Mouse (Mus musculus): ENCODE results near the gene Sall1. TPM values are rescaled to one million over a fixed set of nuclear protein-coding genes. Genes with fewer than 3 reads are reported as not detected.
A peak's percentile ranks its signal among the peaks of the same experiment; 100 is the strongest.

The Sall1 gene
- polyA plus RNA-seq (2012; ENCODE audit: insufficient read depth, insufficient read length, missing spikeins): not detected in 2 replicates

DNA sequence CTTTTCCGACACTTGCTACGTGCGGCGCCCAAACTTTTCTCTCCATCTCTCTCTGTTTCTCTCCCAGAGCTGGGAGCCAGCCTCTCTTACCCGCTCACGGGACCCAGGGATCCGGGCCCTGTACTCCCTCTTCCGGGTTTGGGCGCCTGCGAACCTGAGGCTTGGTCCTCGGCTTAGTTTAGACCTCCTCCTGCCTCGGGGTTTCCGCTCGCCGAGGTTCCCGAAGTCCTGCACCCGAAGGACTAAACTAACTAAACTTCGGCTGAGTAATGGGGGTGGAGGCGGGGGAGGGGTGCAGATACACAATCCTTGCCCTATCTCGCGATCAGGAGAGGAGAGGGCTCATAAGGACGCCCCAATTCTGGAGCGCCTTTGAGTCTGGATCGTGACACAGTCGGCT lies at the start of gene Sall1:
Gene Sall1 (minus strand): TSS at position 223 of the 400 bp plus-strand sequence.
- no peak within 1 kb of the TSS for H3K27ac ChIP-seq (replicated peaks; ENCODE audit: low read depth, low read length)
- H3K4me3 ChIP-seq (ENCODE audit: insufficient read depth, low read depth, low read length): peak within 1 kb of the TSS; percentile 41
- 0 out of 2 replicates have a peak, but pooled peaks cover 3% of the 10 kb centered on the region for H3K4me1 ChIP-seq (ENCODE audit: control insufficient read depth, insufficient read depth, insufficient read length, low read length)

DNA sequence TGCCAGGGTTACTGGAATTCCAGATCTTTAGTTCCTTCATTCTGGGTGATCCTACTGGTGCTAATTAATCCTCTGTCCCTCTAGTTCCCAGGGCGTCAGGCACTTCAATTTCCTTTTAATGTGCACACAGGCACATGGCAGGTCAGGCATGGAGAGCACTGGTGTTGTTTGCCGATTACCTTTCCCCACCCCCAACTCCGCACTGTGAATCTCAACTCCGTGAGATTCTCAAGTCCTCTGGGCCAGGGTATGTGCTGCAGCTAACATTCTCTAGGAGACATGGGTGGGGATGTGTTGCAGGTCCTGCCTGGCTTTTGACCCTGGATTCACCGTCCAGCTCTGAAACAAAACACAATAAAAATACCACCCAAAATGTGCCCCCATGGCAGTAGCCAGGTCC lies 46.0 kb upstream of the Sall1 start:
- H3K27ac ChIP-seq (replicated peaks; ENCODE audit: low read depth, low read length): no peak overlapping the region
- H3K4me1 ChIP-seq (ENCODE audit: control insufficient read depth, insufficient read depth, insufficient read length, low read length): no peaks in the 10 kb centered on the region
- H3K4me3 ChIP-seq (ENCODE audit: insufficient read depth, low read depth, low read length): no peak overlapping the region

- no peak overlapping the region for H3K27ac ChIP-seq (replicated peaks; ENCODE audit: low read depth, low read length)
- H3K4me1 ChIP-seq (ENCODE audit: control insufficient read depth, insufficient read depth, insufficient read length, low read length): no peaks in the 10 kb centered on the region
- no peak overlapping the region for H3K4me3 ChIP-seq (ENCODE audit: insufficient read depth, low read depth, low read length)
Observed at GRCm38 (mm10) chr8:89079147-89079546, 35.2 kb upstream of the Sall1 start.

DNA sequence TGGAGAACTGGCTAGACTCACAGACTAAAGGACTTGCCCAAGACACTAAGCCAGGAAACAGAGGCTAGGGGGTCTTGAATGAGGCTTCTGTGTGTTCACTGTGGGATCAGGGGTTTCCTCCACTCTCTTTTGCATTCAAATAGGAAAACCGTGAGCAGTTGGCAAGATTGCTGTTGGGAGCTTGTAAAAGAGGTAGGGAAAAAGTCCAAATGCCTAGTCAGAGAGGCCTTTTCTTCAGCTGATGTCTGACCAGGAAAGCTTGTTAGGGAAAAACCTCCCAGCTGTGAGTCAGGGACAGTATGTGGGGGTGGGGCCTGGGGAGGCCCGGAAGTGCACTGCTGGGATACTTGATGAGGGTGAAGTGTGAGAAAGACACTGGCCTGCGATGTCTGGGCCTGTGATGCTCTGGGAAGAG lies 29.0 kb upstream of the Sall1 start:
- Histone ChIP-seq H3K27ac (replicated peaks; ENCODE audit: low read depth, low read length) (no peak overlapping the region), H3K4me1 (ENCODE audit: control insufficient read depth, insufficient read depth, insufficient read length, low read length) (no peaks in the 10 kb centered on the region), H3K4me3 (ENCODE audit: insufficient read depth, low read depth, low read length) (no peak overlapping the region)

DNA sequence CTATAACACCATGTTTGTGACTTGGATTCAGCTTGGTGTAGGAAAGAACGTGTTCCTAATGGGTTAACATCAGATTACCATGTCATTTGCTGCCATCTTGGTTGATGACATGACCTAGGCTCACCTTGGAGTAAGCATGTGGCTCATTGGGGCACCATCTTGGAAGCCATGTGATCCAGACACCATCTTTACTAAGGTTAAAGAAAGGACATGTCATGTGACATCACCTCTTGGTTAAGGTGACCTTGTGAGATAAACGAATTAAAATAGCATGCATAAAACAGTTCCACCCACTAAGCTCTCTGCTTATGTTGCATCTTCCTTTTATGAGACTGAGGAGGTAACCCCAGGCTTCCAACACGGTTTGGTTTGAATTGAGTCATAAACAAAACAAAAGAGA lies 23.5 kb upstream of the Sall1 start:
- Histone ChIP-seq H3K4me3 (ENCODE audit: insufficient read depth, low read depth, low read length) (no peak overlapping the region), H3K4me1 (ENCODE audit: control insufficient read depth, insufficient read depth, insufficient read length, low read length) (no peaks in the 10 kb centered on the region), H3K27ac (replicated peaks; ENCODE audit: low read depth, low read length) (no peak overlapping the region)

GRCm38 (mm10) chr8:89064042-89064441 lies 20.1 kb upstream of the Sall1 start:
- no peak overlapping the region for H3K4me3 ChIP-seq (ENCODE audit: insufficient read depth, low read depth, low read length)
- H3K27ac ChIP-seq (replicated peaks; ENCODE audit: low read depth, low read length): no peak overlapping the region
- no peaks in the 10 kb centered on the region for H3K4me1 ChIP-seq (ENCODE audit: control insufficient read depth, insufficient read depth, insufficient read length, low read length)

DNA sequence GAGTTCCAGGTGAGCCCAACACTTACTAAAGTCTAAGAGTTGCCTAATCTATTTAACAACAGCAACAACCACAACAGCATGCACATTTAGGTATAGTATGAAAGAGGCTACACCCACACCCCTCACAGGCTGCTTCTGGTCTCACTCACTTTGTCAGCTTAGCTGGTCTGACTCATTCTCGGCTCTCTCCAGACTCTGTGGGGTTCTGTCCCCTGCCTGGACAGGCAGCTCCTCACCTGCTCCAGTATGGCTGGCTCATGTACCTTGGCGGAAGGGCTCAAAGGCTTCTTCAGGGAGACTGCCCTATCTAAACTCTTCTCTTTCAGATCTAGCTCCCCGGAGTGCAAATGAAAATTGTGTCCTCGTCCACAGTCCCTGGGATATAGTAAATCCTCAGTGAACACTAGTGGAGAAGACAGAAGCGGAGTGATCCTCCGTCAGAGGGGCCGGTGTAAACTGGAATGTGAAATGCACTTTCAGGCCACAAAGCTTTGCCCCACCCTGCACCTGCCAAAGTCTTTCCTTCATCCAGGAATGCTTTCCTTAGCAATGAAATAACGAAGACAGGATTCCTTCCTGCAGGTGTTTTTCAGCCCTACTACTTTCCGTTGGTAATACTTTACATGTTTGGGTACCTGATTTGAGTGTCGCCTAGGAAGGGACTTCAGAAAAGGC lies 19.5 kb upstream of the Sall1 start:
- Histone ChIP-seq H3K4me1 (ENCODE audit: control insufficient read depth, insufficient read depth, insufficient read length, low read length) (no peaks in the 10 kb centered on the region), H3K27ac (replicated peaks; ENCODE audit: low read depth, low read length) (no peak overlapping the region), H3K4me3 (ENCODE audit: insufficient read depth, low read depth, low read length) (no peak overlapping the region)

DNA sequence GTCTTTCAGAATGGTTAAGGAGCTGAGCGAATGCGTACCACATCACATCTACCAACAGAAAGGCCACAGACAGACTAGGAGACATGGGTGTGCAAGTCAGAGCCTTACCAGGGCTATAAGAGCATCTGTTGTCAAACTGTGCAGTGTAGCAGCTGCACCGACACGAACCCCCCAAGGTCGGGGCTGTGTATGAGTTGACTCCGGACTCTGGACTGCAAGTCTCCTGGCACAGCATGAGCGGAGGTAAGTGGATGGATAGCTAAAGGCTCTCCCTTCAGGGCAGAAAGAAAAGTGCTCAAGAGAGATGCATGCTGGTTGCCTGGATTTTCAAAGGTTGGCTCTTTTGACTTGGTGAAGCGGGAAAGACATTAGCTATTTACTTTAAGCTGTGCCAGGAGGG lies 16.8 kb upstream of the Sall1 start:
- no peak overlapping the region for H3K4me3 ChIP-seq (ENCODE audit: insufficient read depth, low read depth, low read length)

DNA sequence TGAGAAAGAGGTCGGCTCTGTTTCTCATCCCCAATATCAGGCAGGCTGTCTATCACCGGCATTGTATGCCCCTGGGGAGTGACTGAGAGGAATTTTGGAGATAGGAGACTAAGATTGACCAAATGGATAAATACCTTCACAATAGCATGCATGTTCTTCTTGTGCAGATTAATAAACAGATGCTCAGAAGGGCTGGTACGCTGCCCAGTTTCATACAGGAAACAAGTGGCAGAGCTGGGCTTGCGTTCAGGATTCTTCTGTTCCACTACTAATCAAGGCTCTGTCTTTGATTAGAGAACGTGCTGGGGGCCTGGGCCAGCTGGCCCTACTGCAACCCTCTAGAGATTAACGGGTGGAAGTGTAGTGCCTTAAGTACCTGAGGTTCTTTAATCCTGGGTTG lies 15.5 kb upstream of the Sall1 start:
- H3K4me3 ChIP-seq (ENCODE audit: insufficient read depth, low read depth, low read length): no peak overlapping the region
- H3K27ac ChIP-seq (replicated peaks; ENCODE audit: low read depth, low read length): no peak overlapping the region
- H3K4me1 ChIP-seq (ENCODE audit: control insufficient read depth, insufficient read depth, insufficient read length, low read length): no peaks in the 10 kb centered on the region

More for the DNA sequence above, 16.8 kb upstream of the Sall1 start:
- Histone ChIP-seq H3K27ac (replicated peaks; ENCODE audit: low read depth, low read length) (no peak overlapping the region), H3K4me1 (ENCODE audit: control insufficient read depth, insufficient read depth, insufficient read length, low read length) (no peaks in the 10 kb centered on the region)

DNA sequence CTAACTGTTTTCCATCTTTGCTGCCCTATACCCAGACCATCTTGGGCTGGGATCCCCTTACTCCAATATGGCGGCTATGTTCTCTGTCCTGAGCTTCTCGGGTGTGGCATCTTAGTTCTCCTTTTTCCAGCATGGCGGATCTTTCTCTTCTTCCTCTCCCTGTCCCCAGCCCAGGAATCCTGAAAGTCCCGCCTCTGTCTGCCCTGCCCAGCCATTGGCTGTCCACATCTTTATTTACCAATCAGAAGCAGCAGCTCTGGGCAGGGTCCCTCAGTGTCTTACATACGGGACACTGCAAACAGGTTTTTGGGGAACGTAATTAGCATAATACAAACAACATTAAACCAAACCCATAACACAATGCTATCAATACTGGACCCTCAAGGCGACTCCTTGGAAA lies 8.9 kb upstream of the Sall1 start:
- H3K27ac ChIP-seq (replicated peaks; ENCODE audit: low read depth, low read length): no peak overlapping the region
- H3K4me1 ChIP-seq (ENCODE audit: control insufficient read depth, insufficient read depth, insufficient read length, low read length): no peaks in the 10 kb centered on the region
- no peak overlapping the region for H3K4me3 ChIP-seq (ENCODE audit: insufficient read depth, low read depth, low read length)

GRCm38 (mm10) chr8:89046639-89047348 lies 2.8 kb upstream of the Sall1 start:
- H3K4me1 ChIP-seq (ENCODE audit: control insufficient read depth, insufficient read depth, insufficient read length, low read length): no peaks in the 10 kb centered on the region
- no peak overlapping the region for H3K4me3 ChIP-seq (ENCODE audit: insufficient read depth, low read depth, low read length)
- H3K27ac ChIP-seq (replicated peaks; ENCODE audit: low read depth, low read length): no peak overlapping the region

GRCm38 (mm10) chr8:89046226-89046625 lies 2.3 kb upstream of the Sall1 start:
- no peak overlapping the region for H3K27ac ChIP-seq (replicated peaks; ENCODE audit: low read depth, low read length)
- H3K4me1 ChIP-seq (ENCODE audit: control insufficient read depth, insufficient read depth, insufficient read length, low read length): 0 out of 2 replicates have a peak, but pooled peaks cover 2% of the 10 kb centered on the region
- no peak overlapping the region for H3K4me3 ChIP-seq (ENCODE audit: insufficient read depth, low read depth, low read length)

DNA sequence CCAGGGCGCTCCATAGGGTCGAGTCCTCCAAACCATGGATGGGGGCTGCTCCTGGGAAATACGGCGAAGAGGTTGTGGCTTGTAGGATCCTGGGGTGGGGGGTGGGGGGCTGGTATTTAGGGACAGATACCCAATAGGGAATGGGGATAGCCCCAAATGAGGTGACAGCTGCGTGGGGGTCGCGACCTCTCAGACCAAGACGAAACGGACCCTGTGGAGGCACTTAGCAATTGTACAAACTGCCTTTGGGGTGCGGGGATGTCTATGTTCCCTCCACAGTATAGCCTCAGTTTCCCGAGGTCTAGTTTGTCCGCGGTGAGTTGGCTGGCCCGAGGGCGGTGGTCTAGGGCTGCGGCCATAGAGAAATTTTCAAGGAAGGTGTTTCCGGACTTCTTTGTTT lies 1.8 kb upstream of the Sall1 start:
- H3K4me3 ChIP-seq (ENCODE audit: insufficient read depth, low read depth, low read length): no peak overlapping the region
- no peak overlapping the region for H3K27ac ChIP-seq (replicated peaks; ENCODE audit: low read depth, low read length)
- 0 out of 2 replicates have a peak, but pooled peaks cover 3% of the 10 kb centered on the region for H3K4me1 ChIP-seq (ENCODE audit: control insufficient read depth, insufficient read depth, insufficient read length, low read length)

DNA sequence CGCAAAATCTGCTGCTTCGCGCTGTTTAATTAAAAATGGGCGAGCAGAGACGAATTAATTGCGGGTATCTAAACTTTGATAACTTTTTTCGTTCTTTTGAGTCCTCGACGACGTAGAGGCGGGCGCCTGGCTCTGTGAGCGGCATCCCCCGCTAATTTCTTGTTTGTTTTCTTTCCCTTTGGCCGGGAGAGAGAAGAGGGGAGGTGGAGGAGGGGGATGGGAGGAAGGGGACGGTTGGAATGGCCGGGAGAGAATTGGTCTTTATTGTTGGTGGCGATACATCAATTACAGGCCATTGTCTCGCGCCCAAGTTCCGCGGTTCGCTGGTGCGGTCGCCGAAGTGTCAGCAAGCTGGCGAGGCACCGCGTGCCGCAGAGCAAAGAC lies 1.2 kb upstream of the Sall1 start:
- no peak overlapping the region for H3K27ac ChIP-seq (replicated peaks; ENCODE audit: low read depth, low read length)
- H3K4me3 ChIP-seq (ENCODE audit: insufficient read depth, low read depth, low read length): no peak overlapping the region
- H3K4me1 ChIP-seq (ENCODE audit: control insufficient read depth, insufficient read depth, insufficient read length, low read length): 0 out of 2 replicates have a peak, but pooled peaks cover 3% of the 10 kb centered on the region

DNA sequence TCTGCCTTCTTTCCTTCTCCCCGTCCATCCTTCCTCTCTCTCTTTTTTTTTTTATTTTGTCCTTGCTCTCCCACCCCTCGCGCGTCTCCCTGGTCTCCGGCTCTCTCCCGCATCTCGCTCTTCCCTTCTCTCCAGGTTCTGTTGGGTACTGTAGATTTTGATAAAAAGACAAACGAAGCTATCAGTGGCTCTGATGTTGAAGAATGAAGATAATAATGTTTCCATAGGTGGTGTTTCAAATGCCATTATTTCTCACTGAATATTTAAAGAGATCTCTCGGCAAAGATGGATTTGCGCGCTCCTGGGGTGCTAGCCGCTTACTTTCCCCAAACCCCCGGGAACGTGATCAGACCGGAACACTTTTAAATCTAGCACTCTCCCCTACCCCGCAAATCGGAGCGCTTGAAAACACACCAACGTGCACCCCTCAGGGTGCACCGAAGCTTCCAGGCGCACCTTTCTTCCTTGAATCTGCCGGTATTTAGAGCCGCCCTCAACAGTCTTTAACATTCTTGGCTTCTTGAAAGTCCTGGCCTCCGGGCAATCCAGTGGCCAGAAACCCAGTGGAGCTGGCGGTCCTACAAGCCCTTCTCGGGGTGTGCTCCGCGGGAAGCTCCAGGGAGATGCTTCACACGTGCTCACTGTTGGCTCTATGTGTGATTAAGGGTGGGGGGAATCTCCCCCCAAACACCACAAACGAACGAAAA lies 702 bp upstream of the Sall1 start:
- Histone ChIP-seq H3K4me1 (ENCODE audit: control insufficient read depth, insufficient read depth, insufficient read length, low read length) (0 out of 2 replicates have a peak, but pooled peaks cover 3% of the 10 kb centered on the region), H3K4me3 (ENCODE audit: insufficient read depth, low read depth, low read length) (no peak overlapping the region), H3K27ac (replicated peaks; ENCODE audit: low read depth, low read length) (no peak overlapping the region)
